7 mouse cellular contexts compared by ENCODE assay signal in genomic region chr13:13358602-13359001, GRCm38 (mm10). TPM values are rescaled to one million over a fixed set of nuclear protein-coding genes. Genes with fewer than 3 reads are reported as not detected.
DNase-seq lines count a peak whose midpoint lies in the region; ATAC-seq and TF ChIP-seq lines count a peak whose summit lies in the region.
"Not testable (repeated sequence)": the region's sequence is repeated elsewhere in the genome, so short reads cannot be mapped to it uniquely, and the experiment has no call there.
"Had no signal": no experiment of that assay in that cellular context is flagged by ENCODE, and none has a peak within 500 bp of the region (broad histone marks: within the 10 kb centered on the region; RNA-seq: fewer than 3 reads in every experiment).

No protein-coding gene starts in this region.

- H3K4me2 ChIP-seq in heart, embryonic 12.5 days = peak overlapping the region; percentile 38
- peak overlapping the region; percentile 36 for H3K4me2 ChIP-seq in heart, embryonic 14.5 days (ENCODE audit: low read length)
- peak overlapping the region; percentile 52 for H3K4me2 ChIP-seq in heart, embryonic 16.5 days (ENCODE audit: low read depth, low read length)
- not testable (repeated sequence) for H3K4me2 ChIP-seq in limb, embryonic 13.5 days (replicated peaks); lung, postnatal 0 days (replicated peaks; ENCODE audit: low read depth, low read length)

- not testable (repeated sequence) for H3K36me3 ChIP-seq in heart, embryonic 12.5 days; heart, embryonic 14.5 days (ENCODE audit: control insufficient read depth, insufficient read depth, low read length); heart, embryonic 16.5 days (ENCODE audit: control insufficient read depth, insufficient read depth); limb, embryonic 13.5 days; lung, postnatal 0 days (ENCODE audit: insufficient read depth, low read length)

- H3K4me1 ChIP-seq in heart, embryonic 12.5 days (replicated peaks) = peaks cover 24% of the 10 kb centered on the region
- peaks cover 7 to 13% of the 10 kb centered on the region in 2 experiments for H3K4me1 ChIP-seq in heart, embryonic 14.5 days (ENCODE audit: control insufficient read depth in 2 of 2, insufficient read depth in 2 of 2, low read length in 2 of 2)
- H3K4me1 ChIP-seq in heart, embryonic 16.5 days (ENCODE audit: control insufficient read depth, insufficient read depth, low read length); limb, embryonic 13.5 days; lung, postnatal 0 days (ENCODE audit: insufficient read depth, low read depth, low read length): not testable (repeated sequence)

- not testable (repeated sequence) for H3K4me3 ChIP-seq in heart, embryonic 12.5 days; limb, embryonic 13.5 days; lung, postnatal 0 days (ENCODE audit: low read depth, low read length)
- H3K4me3 ChIP-seq in heart, embryonic 14.5 days (ENCODE audit: control insufficient read depth in 1 of 2, insufficient read depth in 1 of 2, low read depth in 1 of 2, low read length in 2 of 2) = peak overlapping the region in 1 of 2 experiments; percentile 6; a peak in 1 of 4 replicates
- H3K4me3 ChIP-seq in heart, embryonic 16.5 days (ENCODE audit: low read length) = peak overlapping the region; percentile 31

- WGBS in heart, embryonic 12.5 days = 55% methylated on average over 7 of the region's 7 CpGs
- 53% methylated on average over 7 of the region's 7 CpGs for WGBS in heart, embryonic 14.5 days
- WGBS in heart, embryonic 16.5 days = 52% methylated on average over 7 of the region's 7 CpGs
- 56% methylated on average over 7 of the region's 7 CpGs for WGBS in limb, embryonic 13.5 days
- 69% methylated on average over 7 of the region's 7 CpGs for WGBS in lung, postnatal 0 days

- peak overlapping the region; percentile 75 for H3K27ac ChIP-seq in heart, embryonic 12.5 days (ENCODE audit: poor library complexity, severe bottlenecking)
- peak overlapping the region; percentile 46 to 75 for H3K27ac ChIP-seq in heart, embryonic 14.5 days (replicated peaks in 1 of 2; ENCODE audit: control insufficient read depth in 1 of 2, insufficient read depth in 1 of 2, low read depth in 2 of 2, low read length in 2 of 2)
- H3K27ac ChIP-seq in heart, embryonic 16.5 days (ENCODE audit: low read length) = peak overlapping the region; percentile 88
- not testable (repeated sequence) for H3K27ac ChIP-seq in limb, embryonic 13.5 days; lung, postnatal 0 days (ENCODE audit: low read length)

- H3K27me3 ChIP-seq in heart, embryonic 12.5 days (replicated peaks); heart, embryonic 14.5 days (ENCODE audit: control insufficient read depth, insufficient read depth, low read length); heart, embryonic 16.5 days (ENCODE audit: control insufficient read depth, insufficient read depth, low read length); limb, embryonic 13.5 days; lung, postnatal 0 days (replicated peaks; ENCODE audit: insufficient read depth, low read length): not testable (repeated sequence)

- not testable (repeated sequence) for TF ChIP-seq CTCF in lung, postnatal 0 days (IDR thresholded peaks at IDR 0.05)

- H3K9me3 ChIP-seq in heart, embryonic 12.5 days (replicated peaks); heart, embryonic 14.5 days (ENCODE audit: control insufficient read depth, low read length); heart, embryonic 16.5 days (replicated peaks; ENCODE audit: control insufficient read depth, low read length); limb, embryonic 13.5 days; lung, postnatal 0 days (ENCODE audit: low read length): not testable (repeated sequence)

- not testable (repeated sequence) for H3K9ac ChIP-seq in heart, embryonic 12.5 days; limb, embryonic 13.5 days; lung, postnatal 0 days (replicated peaks; ENCODE audit: low read depth)
- 0 out of 2 replicates have a peak overlapping the region, but pooled peaks have one; percentile 30 for H3K9ac ChIP-seq in heart, embryonic 14.5 days (ENCODE audit: low read length)
- peak overlapping the region; percentile 57 for H3K9ac ChIP-seq in heart, embryonic 16.5 days (ENCODE audit: low read length)

- peak; percentile 12; the same call in 1 of the 2 replicates for ATAC-seq in heart, embryonic 12.5 days (ENCODE audit: insufficient number of reproducible peaks, low FRiP score)
- peak; percentile 19; the same call in 1 of the 2 replicates for ATAC-seq in heart, embryonic 14.5 days (ENCODE audit: insufficient number of reproducible peaks, insufficient read depth, low FRiP score, low read depth)
- ATAC-seq in heart, embryonic 16.5 days (replicated peaks; ENCODE audit: extremely low read depth, insufficient read depth, low FRiP score) = peak; percentile 43
- peak; percentile 68 for ATAC-seq in limb, embryonic 13.5 days (ENCODE audit: low FRiP score, low read depth)
- ATAC-seq in lung, postnatal 0 days = peak; percentile 12; the same call in 1 of the 2 replicates

- not testable (repeated sequence) for TF ChIP-seq EP300 in lung, postnatal 0 days (IDR thresholded peaks at IDR 0.05)

- peak; percentile 68 for DNase-seq in heart, adult 11 months
- not testable (repeated sequence) for DNase-seq in lung, postnatal 0 days (ENCODE audit: low spot score)

RNA-seq across cellular contexts. Expression of gene Gpr137b, which starts 35.2 kb away (rescaled TPM):
- polyA plus RNA-seq in heart, embryonic 12.5 days (2016; fragmentation: Nextera tagmentation; extraction: Ambion mirVana) = 11.0 and 12.5 TPM in 2 replicates
- 16.3 and 18.9 TPM in 2 replicates for polyA plus RNA-seq in heart, embryonic 14.5 days (2014; fragmentation: Nextera tagmentation; extraction: Ambion mirVana)
- polyA plus RNA-seq in heart, embryonic 16.5 days (2015; fragmentation: Nextera tagmentation; extraction: Ambion mirVana) = 20.4 and 21.4 TPM in 2 replicates
- 10.6 and 10.8 TPM in 2 replicates for polyA plus RNA-seq in limb, embryonic 13.5 days (2015; fragmentation: Nextera tagmentation; extraction: Ambion mirVana)
- 19.3 and 22.4 TPM in 2 replicates for polyA plus RNA-seq in lung, postnatal 0 days (2015; fragmentation: Nextera tagmentation; extraction: Ambion mirVana)
- polyA plus RNA-seq: G1E had no signal

Comparison
In these comparisons a context has a peak if more than half of its experiments do, and no peak if none do; other contexts are left out.
1. ATAC-seq: peak in every context shown above with its lines; median percentile 68 in limb, embryonic 13.5 days; 43 in heart, embryonic 16.5 days; 19 in heart, embryonic 14.5 days; 12 in heart, embryonic 12.5 days; 12 in lung, postnatal 0 days.